Mouse (Mus musculus): ENCODE measurements around the gene Ptprn2.

Ptprn2 gene

GRCm38 (mm10) chr12:116594866-116595610 lies 109.5 kb downstream of the Ptprn2 start:
- no peak for DNase-seq (ENCODE audit: low spot score)

GRCm38 (mm10) chr12:116595727-116596126 lies 110.2 kb downstream of the Ptprn2 start:
- DNase-seq (ENCODE audit: low spot score), result no peak

DNA sequence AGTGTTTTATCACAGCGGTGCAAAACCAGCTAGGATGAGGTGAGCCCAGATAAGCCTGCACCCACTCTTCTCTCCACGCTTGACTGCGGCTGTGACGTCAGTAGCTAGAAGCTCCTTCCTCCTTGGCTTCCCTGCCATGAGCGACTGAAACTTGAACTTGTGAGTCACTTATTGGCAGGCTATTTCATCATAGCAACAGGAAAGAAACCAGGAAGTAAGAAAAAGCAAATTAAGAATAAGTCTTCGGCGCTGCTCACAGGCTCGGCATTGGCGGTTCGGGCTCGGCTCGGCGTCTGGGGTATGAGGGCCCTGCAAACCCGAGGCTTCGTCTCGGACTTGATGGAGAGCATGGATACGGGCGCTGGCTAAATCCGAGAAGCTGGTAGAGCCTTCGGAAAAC lies 111.5 kb downstream of the Ptprn2 start:
- DNase-seq (ENCODE audit: low spot score), result no peak

DNA sequence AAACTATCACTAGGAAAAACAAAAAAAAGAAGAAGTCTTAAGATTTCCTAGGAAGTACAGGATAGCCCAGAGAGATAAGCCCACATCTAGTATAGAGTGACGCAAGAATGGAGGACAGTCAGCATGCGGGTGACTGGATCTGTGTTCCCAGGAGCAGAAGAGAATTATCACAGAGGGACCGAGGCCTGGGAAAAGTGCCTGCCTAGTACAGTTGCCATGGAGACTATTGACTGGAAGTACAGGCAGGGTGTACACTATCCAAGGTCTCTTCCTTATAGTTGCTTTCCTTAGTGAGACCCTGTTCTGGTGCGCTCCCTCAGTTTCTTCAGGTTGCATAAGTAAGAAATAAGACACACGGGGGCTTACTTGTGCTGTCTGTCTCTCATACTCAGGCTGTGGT lies 112.2 kb downstream of the Ptprn2 start:
- no peak for DNase-seq (ENCODE audit: low spot score)

DNA sequence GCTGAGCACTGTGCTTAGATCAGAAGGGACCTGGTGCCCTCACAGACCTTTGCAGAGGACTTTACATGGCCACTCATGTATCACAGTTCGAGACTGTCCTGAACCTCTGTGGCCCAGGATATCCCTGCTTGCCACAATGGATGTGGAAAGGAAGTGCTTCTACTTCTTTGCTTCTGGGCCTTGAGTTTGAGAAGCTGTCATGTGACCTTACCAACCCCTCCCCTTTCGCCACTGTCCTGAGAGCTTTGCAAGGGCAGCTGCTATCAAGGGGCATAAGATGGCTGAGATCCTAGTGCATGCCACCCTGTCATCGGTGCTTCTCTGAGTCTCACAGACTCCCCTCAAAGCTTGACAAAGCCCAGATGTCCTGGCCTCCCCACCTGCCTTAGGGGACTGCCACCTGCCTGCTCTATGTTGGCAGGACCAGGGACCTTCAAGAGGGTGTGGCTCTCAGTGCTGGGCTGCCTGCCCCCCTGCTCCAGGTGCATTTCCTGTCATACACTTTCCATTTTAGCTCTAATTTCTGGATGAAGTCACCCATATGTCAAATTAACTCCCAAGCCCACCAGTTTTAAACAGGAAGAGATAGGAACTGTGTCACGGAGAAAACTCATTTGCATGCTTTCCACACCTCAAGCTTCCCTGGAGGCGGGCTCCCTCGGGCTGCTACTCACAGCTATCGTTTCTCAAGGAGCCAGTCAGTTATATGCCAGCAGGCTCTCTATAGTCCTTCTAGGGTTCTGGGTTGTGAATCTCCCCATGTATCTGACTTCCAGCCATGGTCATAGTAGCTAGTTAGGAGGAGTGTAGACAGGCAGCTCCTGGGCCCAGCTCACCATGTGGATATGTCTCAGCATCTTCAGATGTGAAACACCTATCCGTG lies 112.8 kb downstream of the Ptprn2 start:
- no peak for DNase-seq (ENCODE audit: low spot score)

- no peak for DNase-seq (ENCODE audit: low spot score)
Measured at GRCm38 (mm10) chr12:116599537-116599936, 114.0 kb downstream of the Ptprn2 start.

GRCm38 (mm10) chr12:116600054-116600453 lies 114.5 kb downstream of the Ptprn2 start:
- no peak for DNase-seq (ENCODE audit: low spot score)

DNA sequence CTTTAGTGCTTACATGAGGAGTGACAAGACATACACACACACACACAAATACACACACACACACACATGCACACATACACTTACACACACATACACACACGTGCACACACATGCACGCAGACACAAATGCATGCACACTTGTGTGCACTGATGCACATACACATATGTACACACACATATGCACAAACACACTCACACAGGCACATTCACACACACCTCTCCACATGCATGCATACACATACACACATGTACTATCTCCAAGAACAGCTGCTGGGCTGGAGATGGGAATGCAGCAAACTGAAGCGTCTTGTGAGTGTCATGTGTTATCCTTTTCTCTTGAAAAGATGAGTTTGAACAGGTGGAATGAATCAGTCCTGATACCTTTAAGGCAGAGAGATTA lies 115.9 kb downstream of the Ptprn2 start:
- no peak for DNase-seq (ENCODE audit: low spot score)

- no peak for DNase-seq (ENCODE audit: low spot score)
Measured at GRCm38 (mm10) chr12:116601921-116602320, 116.4 kb downstream of the Ptprn2 start.

DNA sequence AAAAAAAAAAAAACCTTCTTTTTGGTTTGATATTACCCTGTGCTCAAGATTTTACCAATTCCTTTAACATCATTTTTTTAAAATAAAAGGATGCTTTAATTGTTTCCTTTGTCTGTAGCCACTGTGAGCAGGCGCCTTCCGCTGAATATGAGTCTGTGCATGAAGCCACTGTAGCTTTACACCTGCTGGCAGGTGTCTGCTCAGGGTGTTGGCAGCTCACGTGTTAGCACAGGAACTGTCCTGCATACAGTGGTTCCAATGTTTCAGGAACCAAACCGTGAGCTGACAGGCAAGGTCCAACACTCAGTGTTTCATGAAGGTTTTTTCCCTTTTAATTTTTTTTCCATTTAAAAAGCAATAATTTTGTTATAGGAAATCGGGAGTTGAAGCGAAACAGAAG lies 123.1 kb downstream of the Ptprn2 start:
- no peak for DNase-seq (ENCODE audit: low spot score)

- no peak for DNase-seq (ENCODE audit: low spot score)
Measured at GRCm38 (mm10) chr12:116619868-116620267, 134.3 kb downstream of the Ptprn2 start.

- no peak for DNase-seq (ENCODE audit: low spot score)
Measured at GRCm38 (mm10) chr12:116620299-116620698, 134.8 kb downstream of the Ptprn2 start.

- no peak for DNase-seq (ENCODE audit: low spot score)
Measured at GRCm38 (mm10) chr12:116621325-116622040, 136.0 kb downstream of the Ptprn2 start.

DNA sequence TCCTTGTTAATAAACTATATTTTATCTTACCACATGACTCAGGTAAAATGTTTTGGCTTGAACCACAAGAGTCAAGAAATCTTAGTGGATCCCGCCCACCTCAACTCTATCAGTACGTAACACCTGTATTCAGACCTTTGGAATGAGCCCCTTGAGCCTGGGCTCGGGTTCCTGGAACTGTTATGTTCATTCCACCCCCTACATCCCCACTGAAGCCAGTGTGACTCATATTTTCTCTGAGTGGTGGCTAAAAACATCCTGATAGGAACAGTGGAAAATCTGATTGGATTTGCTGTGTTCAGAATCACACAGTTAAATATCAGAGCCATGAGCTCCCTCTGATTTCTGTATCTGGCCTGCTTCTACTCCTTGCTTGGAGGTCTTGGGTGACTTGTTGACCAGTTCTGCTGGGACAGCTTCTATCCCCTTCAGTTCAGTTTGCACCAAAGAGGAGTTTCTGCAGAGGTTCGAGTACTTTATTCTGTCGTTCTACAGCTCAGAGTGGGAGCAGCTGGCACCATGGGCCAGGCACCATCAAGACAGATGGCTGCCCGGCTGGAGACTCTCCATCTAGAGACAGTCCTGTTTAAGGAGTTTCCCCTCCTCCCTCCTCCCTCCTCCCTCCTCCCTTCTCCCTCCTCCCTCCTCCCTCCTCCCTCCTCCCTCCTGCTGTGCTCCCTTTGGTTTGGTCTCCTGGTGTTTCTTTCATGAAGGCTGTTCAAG lies 137.3 kb downstream of the Ptprn2 start:
- no peak for DNase-seq (ENCODE audit: low spot score)

GRCm38 (mm10) chr12:116625391-116626281 lies 140.1 kb downstream of the Ptprn2 start:
- no peak for DNase-seq (ENCODE audit: low spot score)

DNA sequence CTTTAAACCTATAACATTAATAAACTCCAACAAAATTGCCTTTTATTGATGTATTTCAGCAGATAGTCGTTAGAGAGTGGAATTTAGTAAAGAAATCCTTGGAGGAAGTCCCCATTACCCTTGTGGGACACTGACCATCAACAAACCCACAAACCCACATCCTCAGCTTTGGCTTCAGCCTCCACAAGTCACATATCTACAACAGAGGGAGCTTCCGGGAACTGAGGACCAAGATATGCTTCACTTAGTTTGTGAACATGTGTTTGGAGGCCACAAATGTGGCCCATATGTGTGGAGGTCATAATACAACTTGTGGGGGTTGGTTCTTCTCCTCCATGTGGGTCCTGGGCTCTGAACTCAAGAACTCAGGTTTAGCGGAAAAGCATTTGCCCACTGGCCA lies 143.5 kb downstream of the Ptprn2 start:
- DNase-seq (ENCODE audit: low spot score), result no peak

DNA sequence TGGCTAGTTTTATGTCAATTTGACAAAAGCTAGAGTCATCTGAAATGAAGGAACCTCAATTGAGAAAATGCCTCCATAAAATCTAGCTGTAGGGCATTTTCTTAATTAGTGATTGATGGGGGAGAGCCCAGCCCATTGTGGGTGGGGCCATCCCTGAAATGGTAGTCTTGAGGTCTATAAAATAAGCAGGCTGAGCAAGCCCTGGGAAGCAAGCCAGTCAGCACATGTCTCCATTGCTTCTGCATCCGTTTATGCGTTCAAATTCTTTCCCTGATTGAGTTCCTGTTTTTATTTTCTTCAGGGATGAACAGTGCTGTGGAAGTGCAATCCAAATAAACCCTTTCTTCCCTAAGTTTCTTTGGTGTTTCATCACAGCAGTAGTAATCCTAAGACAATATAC lies 152.0 kb downstream of the Ptprn2 start:
- no peak for DNase-seq (ENCODE audit: low spot score)

DNA sequence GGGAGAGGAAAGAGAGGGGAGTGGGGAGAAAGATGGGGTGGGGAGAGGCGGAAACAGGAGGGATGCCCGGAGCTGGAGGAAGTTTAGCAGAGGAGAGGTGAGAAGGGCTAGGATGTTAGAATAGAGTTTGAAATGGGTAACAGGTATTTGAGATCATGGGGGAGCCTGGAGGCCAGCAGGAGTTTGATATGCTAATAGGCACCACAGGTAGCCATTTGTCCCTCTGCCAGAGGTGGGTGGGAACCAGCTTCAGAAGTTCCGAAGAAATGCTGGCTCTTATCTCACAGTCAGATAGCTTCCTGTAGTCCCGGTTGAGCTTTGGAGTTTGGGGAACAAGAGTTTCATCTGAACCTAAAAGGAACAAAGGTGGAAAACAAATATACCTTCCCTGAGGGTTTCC lies 155.4 kb downstream of the Ptprn2 start:
- DNase-seq (ENCODE audit: low spot score), result no peak

- no peak for DNase-seq (ENCODE audit: low spot score)
Measured at GRCm38 (mm10) chr12:116641339-116642190, 156.0 kb downstream of the Ptprn2 start.

DNA sequence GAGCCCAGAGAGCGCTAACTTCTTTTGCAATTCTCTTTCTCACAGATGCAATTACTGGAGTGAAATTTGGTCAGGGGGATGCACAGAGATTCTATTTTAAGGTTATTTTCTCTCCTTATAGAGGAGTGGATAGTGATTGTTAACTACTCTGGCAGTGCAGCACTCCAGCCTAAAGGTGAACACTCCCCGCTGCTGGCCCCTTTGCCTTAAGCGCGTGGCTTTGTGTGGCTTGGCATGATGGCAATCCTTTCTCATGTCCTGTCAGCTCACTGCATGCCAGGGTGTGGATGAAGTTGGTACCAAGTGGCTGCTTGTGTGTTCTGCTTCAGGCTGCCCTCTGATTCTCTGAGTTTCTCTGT lies 156.7 kb downstream of the Ptprn2 start:
- no peak for DNase-seq (ENCODE audit: low spot score)
